Mouse (Mus musculus) left cerebral cortex, postnatal 25 days (tissue): ENCODE results near the gene Pifo. TPM values are rescaled to one million over a fixed set of nuclear protein-coding genes. Genes with fewer than 3 reads are reported as not detected.
A peak's percentile ranks its signal among the peaks of the same experiment; 100 is the strongest.

Source experiments
- DNase-seq, 2 experiments: peaks; one replicate each; pipeline ENCODE4 v3.0.0; 2022; ENCODE audit warnings: low spot score in 2 of 2, mixed read lengths in 1 of 2
- intact Hi-C: fragments of 180-260 bp; cut with DNase I; formaldehyde crosslinking; loops from one replicate; pipeline ENCODE4 v1.15.1; 2025
- total RNA-seq, 2 experiments: library from RNA; stranded (reverse); gene quantifications; 2 replicates each; pipeline ENCODE4 v1.2.3; 2021

The Pifo gene
- total RNA-seq, 2 experiments from 2014 or later = not detected

- intact Hi-C loops = loop anchor here (2.0 to 5.0 kb wide), 2 partner anchors 157 to 272 kb away; partner anchors contain the start of genes Ddx20 and Rap1a
- peak; percentile 95 to 98 for DNase-seq
Observed at GRCm38 (mm10) chr3:105958974-105959580, 55.4 kb downstream of the Pifo start, which contains the start of gene Wdr77. Gene Wdr77, plus strand, starts transcription at chr3:105959369.

- intact Hi-C loops = loop anchor here (2.0 to 5.0 kb wide), 2 partner anchors 156 to 271 kb away; partner anchors contain the start of genes Ddx20 and Rap1a
- no peak for DNase-seq
Observed at GRCm38 (mm10) chr3:105958204-105958603, 56.2 kb downstream of the Pifo start.

- intact Hi-C loops = loop anchor here (5.0 kb wide), 1 partner anchor 155 kb away; the partner anchor contains the start of gene Rap1a
Observed at GRCm38 (mm10) chr3:105957235-105957634, 57.2 kb downstream of the Pifo start.

GRCm38 (mm10) chr3:105951348-105951747 is 63.1 kb downstream of the Pifo start:
- no peak for DNase-seq
- intact Hi-C loops = no loop called here

More at GRCm38 (mm10) chr3:105957235-105957634, 57.2 kb downstream of the Pifo start:
- no peak for DNase-seq

Other genes with a start within 250 kb of the Pifo start
- gene Rap1a, start 213.3 kb downstream of the Pifo start, total RNA-seq = 10 to 100 TPM; 71.5 to 76.4 TPM
- 1 to 10 TPM; 1.2 to 1.5 TPM for gene Adora3, start 143.8 kb downstream of the Pifo start, total RNA-seq
- gene Tmigd3, start 143.7 kb downstream of the Pifo start, total RNA-seq = under 1 TPM in 1 of 2 experiments, not detected in 1; 0.69 TPM
- under 1 TPM; 0.44 to 0.78 TPM for gene I830077J02Rik, start 82.0 kb downstream of the Pifo start, total RNA-seq
- 10 to 100 TPM; 49.5 to 51.6 TPM for gene Wdr77, start 55.3 kb downstream of the Pifo start, total RNA-seq
- 100 to 1,000 TPM; 272 to 278 TPM for gene Atp5f1, start 54.5 kb downstream of the Pifo start, total RNA-seq
- gene Ovgp1, start 40.9 kb downstream of the Pifo start, total RNA-seq = 1 to 10 TPM; 1.5 to 2.3 TPM
- not detected for gene Chil5, start 18.2 kb upstream of the Pifo start, total RNA-seq
- gene Chia1, start 98.6 kb upstream of the Pifo start, total RNA-seq = under 1 TPM; 0.71 to 0.76 TPM
- gene Chil3, start 152.9 kb upstream of the Pifo start, total RNA-seq = not detected
- not detected for gene Chil4, start 204.9 kb upstream of the Pifo start, total RNA-seq